In genomic region chr9:112233822-112234504, GRCm38 (mm10) we compare ENCODE assay signal across 9 mouse cellular contexts. TPM values are rescaled to one million over a fixed set of nuclear protein-coding genes. Genes with fewer than 3 reads are reported as not detected.
DNase-seq lines count a peak whose midpoint lies in the region; ATAC-seq and TF ChIP-seq lines count a peak whose summit lies in the region.
"Had no signal": no experiment of that assay in that cellular context is flagged by ENCODE, and none has a peak within 500 bp of the region (broad histone marks: within the 10 kb centered on the region; RNA-seq: fewer than 3 reads in every experiment).

No protein-coding gene starts in this region.

- H3K4me1 ChIP-seq in heart, embryonic 15.5 days (replicated peaks), result peaks cover 15% of the 10 kb centered on the region
- peaks cover 10% of the 10 kb centered on the region for H3K4me1 ChIP-seq in E14TG2a.4 (replicated peaks; ENCODE audit: low read depth, low read length)
- peaks cover 11% of the 10 kb centered on the region for H3K4me1 ChIP-seq in forebrain, embryonic 13.5 days
- H3K4me1 ChIP-seq in liver, embryonic 14.5 days (replicated peaks; ENCODE audit: control insufficient read depth in 2 of 2, insufficient read depth in 2 of 2, low read length in 1 of 2), result no peaks in the 10 kb centered on the region

- H3K36me3 ChIP-seq in heart, embryonic 15.5 days, result no peaks in the 10 kb centered on the region
- H3K36me3 ChIP-seq in E14TG2a.4 (ENCODE audit: insufficient read depth, low read length), result no peaks in the 10 kb centered on the region
- H3K36me3 ChIP-seq in forebrain, embryonic 13.5 days (ENCODE audit: poor library complexity, severe bottlenecking), result no peaks in the 10 kb centered on the region
- no peaks in the 10 kb centered on the region for H3K36me3 ChIP-seq in liver, embryonic 14.5 days (replicated peaks; ENCODE audit: control insufficient read depth, insufficient read depth, low read depth)

- H3K4me2 ChIP-seq in heart, embryonic 15.5 days, result peak overlapping the region; percentile 93
- peak overlapping the region; percentile 92 for H3K4me2 ChIP-seq in forebrain, embryonic 13.5 days
- 0 out of 2 replicates have a peak overlapping the region, but pooled peaks have one; percentile 4 for H3K4me2 ChIP-seq in liver, embryonic 14.5 days (ENCODE audit: low read depth)

- DNase-seq in heart, postnatal 10 days, result no peak
- no peak for DNase-seq in liver, embryonic 14.5 days (ENCODE audit: low read depth in 3 of 3, low spot score in 3 of 3)
- no peak for DNase-seq in cerebellum, adult 9-10 months
- no peak for DNase-seq in adrenal gland, postnatal 10 days

- no peak for TF ChIP-seq CTCF in E14TG2a.4 (conservative IDR thresholded peaks at IDR 0.05; ENCODE audit: low read length)
- TF ChIP-seq CTCF in liver, embryonic 14.5 days (IDR thresholded peaks at IDR 0.05; ENCODE audit: low read depth), result no peak

- intact Hi-C loops in heart, postnatal 10 days (cut with DNase I), result no loop called here

- H3K9me3 ChIP-seq in heart, embryonic 15.5 days (replicated peaks), result no peaks in the 10 kb centered on the region
- no peaks in the 10 kb centered on the region for H3K9me3 ChIP-seq in E14TG2a.4 (ENCODE audit: low read length)
- H3K9me3 ChIP-seq in forebrain, embryonic 13.5 days (replicated peaks), result no peaks in the 10 kb centered on the region
- H3K9me3 ChIP-seq in liver, embryonic 14.5 days (ENCODE audit: control insufficient read depth, low read length), result no peaks in the 10 kb centered on the region

- H3K27ac ChIP-seq in heart, embryonic 15.5 days, result no peak overlapping the region
- peak overlapping the region; percentile 87 for H3K27ac ChIP-seq in forebrain, embryonic 13.5 days
- H3K27ac ChIP-seq in liver, embryonic 14.5 days, result no peak overlapping the region
- H3K27ac ChIP-seq: macrophage had no signal

- ATAC-seq in heart, embryonic 15.5 days (replicated peaks; ENCODE audit: insufficient number of reproducible peaks, insufficient read depth, low FRiP score, low read depth), result no peak
- ATAC-seq in forebrain, embryonic 13.5 days, result no peak
- ATAC-seq in liver, embryonic 14.5 days (ENCODE audit: insufficient read depth), result no peak
- no peak for ATAC-seq in granulocyte monocyte progenitor cell, adult 5-6 weeks (replicated peaks; ENCODE audit: poor library complexity, severe bottlenecking)

- no peak for TF ChIP-seq EP300 in liver, embryonic 14.5 days (IDR thresholded peaks at IDR 0.05; ENCODE audit: low read depth)

- H3K9ac ChIP-seq in heart, embryonic 15.5 days, result peak overlapping the region; percentile 4; the same call in 1 of the 2 replicates
- H3K9ac ChIP-seq in forebrain, embryonic 13.5 days, result peak overlapping the region; percentile 85
- no peak overlapping the region for H3K9ac ChIP-seq in liver, embryonic 14.5 days (replicated peaks)

- peaks cover 53% of the 10 kb centered on the region for H3K27me3 ChIP-seq in heart, embryonic 15.5 days
- H3K27me3 ChIP-seq in E14TG2a.4 (ENCODE audit: insufficient read depth, low read length), result peaks cover 66% of the 10 kb centered on the region
- H3K27me3 ChIP-seq in forebrain, embryonic 13.5 days, result peaks cover 33% of the 10 kb centered on the region
- H3K27me3 ChIP-seq in liver, embryonic 14.5 days (ENCODE audit: control insufficient read depth, insufficient read depth, low read length), result peaks cover 26% of the 10 kb centered on the region

- 23% methylated on average over 12 of the region's 12 CpGs for WGBS in heart, embryonic 15.5 days
- 13% methylated on average over 12 of the region's 12 CpGs for WGBS in forebrain, embryonic 13.5 days
- 14% methylated on average over 12 of the region's 12 CpGs for WGBS in liver, embryonic 14.5 days (ENCODE audit: insufficient replicate concordance)

- H3K4me3 ChIP-seq in heart, embryonic 15.5 days, result peak overlapping the region; percentile 49
- H3K4me3 ChIP-seq in E14TG2a.4 (replicated peaks; ENCODE audit: low read length), result peak overlapping the region; percentile 74
- H3K4me3 ChIP-seq in forebrain, embryonic 13.5 days, result peak overlapping the region; percentile 61
- no peak overlapping the region for H3K4me3 ChIP-seq in liver, embryonic 14.5 days (ENCODE audit: insufficient read depth in 1 of 2, low read depth in 2 of 2, low read length in 2 of 2)

RNA-seq across cellular contexts. Expression of gene Arpp21, which starts 1.8 kb away (rescaled TPM):
- 3.2 and 15.5 TPM in 2 replicates for polyA plus RNA-seq in heart, embryonic 15.5 days (2015; fragmentation: Nextera tagmentation; extraction: Ambion mirVana)
- total RNA-seq in heart, postnatal 10 days (2021), result 1 to 10 TPM; 1.8 to 2.8 TPM
- 30.6 and 32.6 TPM in 2 replicates for polyA plus RNA-seq in forebrain, embryonic 13.5 days (2015; fragmentation: Nextera tagmentation; extraction: Ambion mirVana)
- 0.27 and 0.36 TPM in 2 replicates for polyA plus RNA-seq in liver, embryonic 14.5 days (2012; rRNA removed)
- 0.27 and 0.42 TPM in 2 replicates for polyA plus RNA-seq in liver, embryonic 14.5 days (2014; fragmentation: Nextera tagmentation; extraction: Ambion mirVana)
- 0.54 TPM in 1 of 2 replicates, not detected in the other for total RNA-seq in granulocyte monocyte progenitor cell, adult 5-6 weeks (2014; fragmentation: Nextera tagmentation)
- 0.05 and 0.09 TPM in 2 replicates for total RNA-seq in granulocyte monocyte progenitor cell, adult 5-6 weeks (2017)
- total RNA-seq in adrenal gland, postnatal 10 days (2021), result 1 to 10 TPM; 1.4 to 2.7 TPM

Comparison
In these comparisons a context has a peak if more than half of its experiments do, and no peak if none do; other contexts are left out.
1. H3K4me2 ChIP-seq: peak in every context shown above with its lines; median percentile 93 in heart, embryonic 15.5 days; 92 in forebrain, embryonic 13.5 days; 4 in liver, embryonic 14.5 days.
2. H3K4me3 ChIP-seq: peak in heart, embryonic 15.5 days (single experiment), E14TG2a.4 (single experiment) and forebrain, embryonic 13.5 days (single experiment); none in liver, embryonic 14.5 days (0 of 2).